Mouse (Mus musculus): ENCODE measurements around the gene Lzic. TPM values are rescaled to one million over a fixed set of nuclear protein-coding genes. Genes with fewer than 3 reads are reported as not detected.
"Not testable (repeated sequence)": the region's sequence is repeated elsewhere in the genome, so short reads cannot be mapped to it uniquely, and the experiment has no call there.

Lzic gene
- polyA plus RNA-seq, 1 experiment = 16.8 TPM

- Histone ChIP-seq H3K4me1 (ENCODE audit: control insufficient read depth, insufficient read depth, insufficient read length, low read length) (peaks cover 14% of the 10 kb centered on the region), H3K4me3 (ENCODE audit: low read depth, low read length) (no peak overlapping the region), H3K27me3 (ENCODE audit: control insufficient read depth, insufficient read depth, low read length) (no peaks in the 10 kb centered on the region), H3K36me3 (ENCODE audit: control insufficient read depth, insufficient read depth, low read length) (no peaks in the 10 kb centered on the region), H3K27ac (ENCODE audit: insufficient read depth, low read depth, low read length) (no peak overlapping the region)
- 72% methylated on average over 3 of the region's 3 CpGs for WGBS
- TF ChIP-seq CTCF (IDR thresholded peaks at IDR 0.05; ENCODE audit: extremely low read depth, insufficient read length, insufficient replicate concordance, low read depth, low read length) (no peak), POLR2A (IDR thresholded peaks at IDR 0.05; ENCODE audit: low read depth, low read length) (no peak)
Measured at GRCm38 (mm10) chr4:149450636-149451035, 34.4 kb upstream of the Lzic start.

- no peaks in the 10 kb centered on the region for H3K27me3 ChIP-seq (ENCODE audit: control insufficient read depth, insufficient read depth, low read length)
Measured at GRCm38 (mm10) chr4:149453656-149454055, 31.4 kb upstream of the Lzic start.

GRCm38 (mm10) chr4:149454263-149454662, 30.8 kb upstream of the Lzic start:
- Histone ChIP-seq H3K27ac (ENCODE audit: insufficient read depth, low read depth, low read length) (peak overlapping the region; percentile 33; the same call in 1 of the 2 replicates), H3K4me3 (ENCODE audit: low read depth, low read length) (peak overlapping the region; percentile 42), H3K27me3 (ENCODE audit: control insufficient read depth, insufficient read depth, low read length) (no peaks in the 10 kb centered on the region), H3K36me3 (ENCODE audit: control insufficient read depth, insufficient read depth, low read length) (no peaks in the 10 kb centered on the region), H3K4me1 (ENCODE audit: control insufficient read depth, insufficient read depth, insufficient read length, low read length) (peaks cover 12% of the 10 kb centered on the region)
- WGBS = 31% methylated on average over 17 of the region's 17 CpGs
- TF ChIP-seq POLR2A (IDR thresholded peaks at IDR 0.05; ENCODE audit: low read depth, low read length) (no peak), CTCF (IDR thresholded peaks at IDR 0.05; ENCODE audit: extremely low read depth, insufficient read length, insufficient replicate concordance, low read depth, low read length) (no peak)

More at GRCm38 (mm10) chr4:149453656-149454055, 31.4 kb upstream of the Lzic start:
- peak; percentile 65; the same call in 1 of the 2 replicates for TF ChIP-seq CTCF (IDR thresholded peaks at IDR 0.05; ENCODE audit: extremely low read depth, insufficient read length, insufficient replicate concordance, low read depth, low read length)
- no peak for TF ChIP-seq POLR2A (IDR thresholded peaks at IDR 0.05; ENCODE audit: low read depth, low read length)
- Histone ChIP-seq H3K4me3 (ENCODE audit: low read depth, low read length) (no peak overlapping the region), H3K36me3 (ENCODE audit: control insufficient read depth, insufficient read depth, low read length) (no peaks in the 10 kb centered on the region), H3K27ac (ENCODE audit: insufficient read depth, low read depth, low read length) (0 out of 2 replicates have a peak overlapping the region, but pooled peaks have one; percentile 12), H3K4me1 (ENCODE audit: control insufficient read depth, insufficient read depth, insufficient read length, low read length) (peaks cover 12% of the 10 kb centered on the region)
- WGBS = 74% methylated on average over 4 of the region's 4 CpGs

GRCm38 (mm10) chr4:149454879-149455278, 30.1 kb upstream of the Lzic start, which contains the start of gene Rbp7:
Gene Rbp7 (minus strand): TSS chr4:149454978.
- Histone ChIP-seq H3K27ac (ENCODE audit: insufficient read depth, low read depth, low read length) (peak within 1 kb of the TSS; percentile 33; the same call in 1 of the 2 replicates), H3K4me3 (ENCODE audit: low read depth, low read length) (peak within 1 kb of the TSS; percentile 42), H3K4me1 (ENCODE audit: control insufficient read depth, insufficient read depth, insufficient read length, low read length) (peaks cover 12% of the 10 kb centered on the region), H3K27me3 (ENCODE audit: control insufficient read depth, insufficient read depth, low read length) (no peaks in the 10 kb centered on the region), H3K36me3 (ENCODE audit: control insufficient read depth, insufficient read depth, low read length) (no peaks in the 10 kb centered on the region)
- TF ChIP-seq CTCF (IDR thresholded peaks at IDR 0.05; ENCODE audit: extremely low read depth, insufficient read length, insufficient replicate concordance, low read depth, low read length) (no peak), POLR2A (IDR thresholded peaks at IDR 0.05; ENCODE audit: low read depth, low read length) (no peak)
- WGBS = 34% methylated on average over 8 of the region's 8 CpGs

- WGBS = 88% methylated on average over 27 of the region's 27 CpGs
- not testable (repeated sequence) for H3K4me3 ChIP-seq (ENCODE audit: low read depth, low read length); H3K27me3 ChIP-seq (ENCODE audit: control insufficient read depth, insufficient read depth, low read length); H3K36me3 ChIP-seq (ENCODE audit: control insufficient read depth, insufficient read depth, low read length); H3K27ac ChIP-seq (ENCODE audit: insufficient read depth, low read depth, low read length)
- peaks cover 13% of the 10 kb centered on the region for H3K4me1 ChIP-seq (ENCODE audit: control insufficient read depth, insufficient read depth, insufficient read length, low read length)
Measured at GRCm38 (mm10) chr4:149457163-149457562, 27.9 kb upstream of the Lzic start.

- no peak overlapping the region for H3K4me3 ChIP-seq (ENCODE audit: low read depth, low read length)
- H3K4me1 ChIP-seq (ENCODE audit: control insufficient read depth, insufficient read depth, insufficient read length, low read length) = peaks cover 13% of the 10 kb centered on the region
- H3K27me3 ChIP-seq (ENCODE audit: control insufficient read depth, insufficient read depth, low read length) = no peaks in the 10 kb centered on the region
- no peak overlapping the region for H3K27ac ChIP-seq (ENCODE audit: insufficient read depth, low read depth, low read length)
- no peaks in the 10 kb centered on the region for H3K36me3 ChIP-seq (ENCODE audit: control insufficient read depth, insufficient read depth, low read length)
- no peak for TF ChIP-seq POLR2A (IDR thresholded peaks at IDR 0.05; ENCODE audit: low read depth, low read length)
- TF ChIP-seq CTCF (IDR thresholded peaks at IDR 0.05; ENCODE audit: extremely low read depth, insufficient read length, insufficient replicate concordance, low read depth, low read length) = no peak
- 51% methylated on average over 6 of the region's 6 CpGs for WGBS
Measured at GRCm38 (mm10) chr4:149457831-149458430, 27.1 kb upstream of the Lzic start.

- Histone ChIP-seq H3K27ac (ENCODE audit: insufficient read depth, low read depth, low read length) (no peak overlapping the region), H3K4me3 (ENCODE audit: low read depth, low read length) (no peak overlapping the region), H3K27me3 (ENCODE audit: control insufficient read depth, insufficient read depth, low read length) (no peaks in the 10 kb centered on the region), H3K4me1 (ENCODE audit: control insufficient read depth, insufficient read depth, insufficient read length, low read length) (peaks cover 14% of the 10 kb centered on the region), H3K36me3 (ENCODE audit: control insufficient read depth, insufficient read depth, low read length) (no peaks in the 10 kb centered on the region)
- WGBS = 62% methylated on average over 5 of the region's 5 CpGs
- no peak for TF ChIP-seq CTCF (IDR thresholded peaks at IDR 0.05; ENCODE audit: extremely low read depth, insufficient read length, insufficient replicate concordance, low read depth, low read length)
- no peak for TF ChIP-seq POLR2A (IDR thresholded peaks at IDR 0.05; ENCODE audit: low read depth, low read length)
Measured at GRCm38 (mm10) chr4:149458526-149458925, 26.5 kb upstream of the Lzic start.

Data from small intestine, adult 2 months (tissue).